ENCODE assay signal across 14 mouse cellular contexts in genomic region chr2:13747576-13747975, GRCm38 (mm10). TPM values are rescaled to one million over a fixed set of nuclear protein-coding genes. Genes with fewer than 3 reads are reported as not detected.
"Had no signal": no experiment of that assay in that cellular context is flagged by ENCODE, and none has a peak within 500 bp of the region (broad histone marks: within the 10 kb centered on the region; RNA-seq: fewer than 3 reads in every experiment).

No protein-coding gene starts in this region.

- H3K9ac ChIP-seq: liver, embryonic 14.5 days; liver, postnatal 0 days; lung, embryonic 14.5 days; midbrain, embryonic 13.5 days had no signal

- H3K9me3 ChIP-seq: megakaryocyte, embryonic 14.5 days; midbrain, embryonic 10.5 days; midbrain, embryonic 13.5 days had no signal

- H3K4me3 ChIP-seq: layer of hippocampus, adult 2 months; megakaryocyte, embryonic 14.5 days; midbrain, embryonic 10.5 days; midbrain, embryonic 13.5 days had no signal

- H3K36me3 ChIP-seq: midbrain, embryonic 10.5 days; midbrain, embryonic 13.5 days had no signal

- H3K27me3 ChIP-seq: midbrain, embryonic 13.5 days had no signal

- ATAC-seq: liver, postnatal 0 days; midbrain, embryonic 13.5 days had no signal

- H3K4me1 ChIP-seq: midbrain, embryonic 10.5 days; midbrain, embryonic 13.5 days had no signal

- H3K27ac ChIP-seq: kidney, postnatal 0 days; layer of hippocampus, adult 2 months; liver, embryonic 14.5 days; midbrain, embryonic 10.5 days; midbrain, embryonic 13.5 days had no signal

- H3K4me2 ChIP-seq: lung, embryonic 14.5 days; midbrain, embryonic 13.5 days had no signal

- DNase-seq: kidney, adult 2 months; kidney, postnatal 25 days; layer of hippocampus, adult 9-11 months; liver, postnatal 0 days; lung, embryonic 14.5 days; thymus, adult 18-20 months; thymus, postnatal 36 days had no signal

RNA-seq across cellular contexts. Expression of gene St8sia6, which starts 46.3 kb away (rescaled TPM):
- polyA plus RNA-seq: liver, adult 2 months had no signal
